Mouse (Mus musculus): ENCODE data around the gene Prkch. TPM values are rescaled to one million over a fixed set of nuclear protein-coding genes. Genes with fewer than 3 reads are reported as not detected.

Gene Prkch
- total and polyA plus RNA-seq, 2 experiments from 2014 or later = 9.9 to 16.2 TPM

GRCm38 (mm10) chr12:73645216-73645615 is 60.6 kb downstream of the Prkch start:
- no peak overlapping the region for H3K4me3 ChIP-seq (ENCODE audit: low read depth, low read length)
- no peaks in the 10 kb centered on the region for H3K36me3 ChIP-seq (ENCODE audit: insufficient read depth, low read length)
- H3K4me2 ChIP-seq (ENCODE audit: low read depth, low read length, poor library complexity, severe bottlenecking) = no peak overlapping the region
- H3K9ac ChIP-seq (replicated peaks; ENCODE audit: low read length, poor library complexity, severe bottlenecking) = no peak overlapping the region
- H3K27ac ChIP-seq (ENCODE audit: low read depth, low read length) = no peak overlapping the region
- no peaks in the 10 kb centered on the region for H3K9me3 ChIP-seq (ENCODE audit: low read length)
- WGBS = 91% methylated on average over 6 of the region's 6 CpGs
- no peak for TF ChIP-seq CTCF (IDR thresholded peaks at IDR 0.05)
- no peak for ATAC-seq (ENCODE audit: low FRiP score)
- no peak for DNase-seq (ENCODE audit: low spot score)
- no peaks in the 10 kb centered on the region for H3K27me3 ChIP-seq (ENCODE audit: insufficient read depth, low read length)
- H3K4me1 ChIP-seq (ENCODE audit: insufficient read depth, low read length) = no peaks in the 10 kb centered on the region

DNA sequence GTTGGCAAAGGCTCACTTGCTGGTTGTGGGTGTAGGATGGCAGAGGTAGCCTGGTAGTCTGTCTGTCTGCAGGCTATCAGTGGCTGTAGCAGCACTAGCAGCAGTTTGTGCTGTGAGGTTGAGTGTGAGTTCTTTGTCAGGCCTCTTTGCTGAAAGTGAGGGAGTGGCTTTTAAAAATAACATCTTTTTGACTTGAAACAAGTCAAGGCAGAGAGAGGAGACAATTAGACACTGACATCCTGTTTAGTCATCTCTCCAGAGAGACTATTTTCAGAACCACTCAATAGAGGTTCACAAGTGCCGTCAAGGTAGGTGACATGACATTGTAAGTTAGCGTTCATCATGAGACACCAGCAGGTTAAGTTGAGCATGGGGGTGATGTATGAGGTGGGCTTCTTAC is 63.1 kb downstream of the Prkch start:
- no peak overlapping the region for H3K4me3 ChIP-seq (ENCODE audit: low read depth, low read length)
- DNase-seq (ENCODE audit: low spot score) (no peak), ATAC-seq (ENCODE audit: low FRiP score) (no peak)
- H3K9ac ChIP-seq (replicated peaks; ENCODE audit: low read length, poor library complexity, severe bottlenecking) = no peak overlapping the region
- WGBS = 90% methylated on average over 2 of the region's 2 CpGs
- no peaks in the 10 kb centered on the region for H3K27me3 ChIP-seq (ENCODE audit: insufficient read depth, low read length)
- no peaks in the 10 kb centered on the region for H3K36me3 ChIP-seq (ENCODE audit: insufficient read depth, low read length)
- H3K4me2 ChIP-seq (ENCODE audit: low read depth, low read length, poor library complexity, severe bottlenecking) = no peak overlapping the region
- no peak for TF ChIP-seq CTCF (IDR thresholded peaks at IDR 0.05)
- no peaks in the 10 kb centered on the region for H3K9me3 ChIP-seq (ENCODE audit: low read length)
- H3K27ac ChIP-seq (ENCODE audit: low read depth, low read length) = no peak overlapping the region
- H3K4me1 ChIP-seq (ENCODE audit: insufficient read depth, low read length) = no peaks in the 10 kb centered on the region

DNA sequence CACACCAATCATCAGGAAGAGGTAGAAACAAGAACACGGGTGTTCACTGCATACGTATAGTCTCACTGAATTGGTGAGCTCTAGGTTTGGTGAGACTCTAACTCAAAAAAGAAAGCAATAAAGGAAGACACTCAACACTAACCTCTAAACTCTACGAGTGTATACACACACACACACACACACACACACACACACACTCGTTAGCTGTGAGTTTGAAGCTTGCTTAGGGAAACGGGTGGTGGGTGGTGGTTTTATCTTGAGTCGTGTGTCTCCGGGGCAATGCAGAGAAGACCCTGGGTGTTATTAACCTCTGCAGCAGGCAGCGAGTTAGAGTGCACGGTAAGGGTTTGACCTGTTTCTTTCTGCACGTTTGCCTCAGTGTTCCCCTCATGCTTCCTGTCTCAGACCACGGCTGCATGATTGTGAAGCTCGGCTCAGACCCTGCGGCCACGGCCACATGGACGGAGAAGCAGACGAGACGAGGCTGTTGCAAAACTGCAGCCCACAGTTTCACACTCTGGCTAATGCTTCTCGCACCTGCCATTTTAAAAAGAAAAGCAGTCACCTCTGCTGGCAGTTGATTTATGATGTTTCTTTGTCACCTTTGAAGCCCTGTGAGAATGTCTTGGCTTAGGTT is 72.1 kb downstream of the Prkch start:
- Histone ChIP-seq H3K4me2 (ENCODE audit: low read depth, low read length, poor library complexity, severe bottlenecking) (no peak overlapping the region), H3K27ac (ENCODE audit: low read depth, low read length) (no peak overlapping the region), H3K9ac (replicated peaks; ENCODE audit: low read length, poor library complexity, severe bottlenecking) (no peak overlapping the region), H3K9me3 (ENCODE audit: low read length) (no peaks in the 10 kb centered on the region), H3K4me3 (ENCODE audit: low read depth, low read length) (no peak overlapping the region), H3K27me3 (ENCODE audit: insufficient read depth, low read length) (no peaks in the 10 kb centered on the region), H3K4me1 (ENCODE audit: insufficient read depth, low read length) (no peaks in the 10 kb centered on the region), H3K36me3 (ENCODE audit: insufficient read depth, low read length) (no peaks in the 10 kb centered on the region)
- ATAC-seq (ENCODE audit: low FRiP score) = no peak
- WGBS = 81% methylated on average over 18 of the region's 18 CpGs
- DNase-seq (ENCODE audit: low spot score) = no peak
- no peak for TF ChIP-seq CTCF (IDR thresholded peaks at IDR 0.05)

GRCm38 (mm10) chr12:73663421-73663820 is 78.8 kb downstream of the Prkch start:
- H3K27me3 ChIP-seq (ENCODE audit: insufficient read depth, low read length) = no peaks in the 10 kb centered on the region
- no peak for TF ChIP-seq CTCF (IDR thresholded peaks at IDR 0.05)
- no peak overlapping the region for H3K4me2 ChIP-seq (ENCODE audit: low read depth, low read length, poor library complexity, severe bottlenecking)
- no peak for DNase-seq (ENCODE audit: low spot score)
- H3K4me1 ChIP-seq (ENCODE audit: insufficient read depth, low read length) = no peaks in the 10 kb centered on the region
- H3K4me3 ChIP-seq (ENCODE audit: low read depth, low read length) = no peak overlapping the region
- ATAC-seq (ENCODE audit: low FRiP score) = no peak
- H3K27ac ChIP-seq (ENCODE audit: low read depth, low read length) = no peak overlapping the region
- no peaks in the 10 kb centered on the region for H3K36me3 ChIP-seq (ENCODE audit: insufficient read depth, low read length)
- no peaks in the 10 kb centered on the region for H3K9me3 ChIP-seq (ENCODE audit: low read length)
- 84% methylated on average over 3 of the region's 3 CpGs for WGBS
- H3K9ac ChIP-seq (replicated peaks; ENCODE audit: low read length, poor library complexity, severe bottlenecking) = no peak overlapping the region

DNA sequence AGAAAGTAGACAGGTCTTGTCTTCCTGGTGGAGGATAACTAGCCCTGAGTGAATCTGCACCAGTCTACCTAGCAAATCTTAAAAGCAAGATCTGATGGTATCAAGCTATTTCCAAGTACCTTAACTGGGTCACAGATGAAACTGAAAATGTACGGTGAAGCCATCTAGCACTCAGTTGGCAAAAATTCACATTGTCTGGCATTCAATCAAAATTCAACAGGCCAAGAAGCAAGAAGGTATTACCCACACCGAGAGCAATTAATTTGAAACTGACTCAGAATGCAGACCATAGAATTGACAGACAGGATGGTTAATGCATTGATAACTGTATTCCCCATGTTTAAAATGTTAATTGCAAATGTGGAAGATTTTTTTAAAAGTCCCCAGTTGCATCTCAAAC is 82.1 kb downstream of the Prkch start:
- WGBS = 78% methylated on average over 2 of the region's 2 CpGs
- Histone ChIP-seq H3K4me1 (ENCODE audit: insufficient read depth, low read length) (no peaks in the 10 kb centered on the region), H3K4me2 (ENCODE audit: low read depth, low read length, poor library complexity, severe bottlenecking) (no peak overlapping the region), H3K27ac (ENCODE audit: low read depth, low read length) (no peak overlapping the region), H3K9ac (replicated peaks; ENCODE audit: low read length, poor library complexity, severe bottlenecking) (no peak overlapping the region), H3K4me3 (ENCODE audit: low read depth, low read length) (no peak overlapping the region), H3K36me3 (ENCODE audit: insufficient read depth, low read length) (no peaks in the 10 kb centered on the region), H3K27me3 (ENCODE audit: insufficient read depth, low read length) (no peaks in the 10 kb centered on the region), H3K9me3 (ENCODE audit: low read length) (no peaks in the 10 kb centered on the region)
- ATAC-seq (ENCODE audit: low FRiP score) (no peak), DNase-seq (ENCODE audit: low spot score) (no peak)
- no peak for TF ChIP-seq CTCF (IDR thresholded peaks at IDR 0.05)

DNA sequence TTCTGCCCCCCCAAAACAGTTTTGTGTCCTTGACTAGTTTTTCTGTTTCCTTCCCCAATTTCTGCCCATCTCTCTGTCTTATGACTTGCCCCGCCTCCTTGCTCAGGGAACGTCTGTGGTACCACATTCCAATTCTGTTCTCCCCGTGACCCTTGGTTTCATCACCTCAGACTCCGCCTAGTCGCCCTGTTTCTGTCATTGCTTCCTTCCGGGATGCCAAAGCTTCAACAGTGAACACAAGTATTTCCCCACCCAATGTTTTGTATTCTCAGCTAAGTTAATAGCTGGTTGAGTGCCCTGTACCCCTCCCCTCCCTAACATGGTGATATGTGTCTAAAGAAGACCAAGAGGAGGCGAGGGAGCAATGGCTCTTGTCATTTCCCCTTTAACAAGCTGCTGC is 83.0 kb downstream of the Prkch start:
- WGBS = 80% methylated on average over 7 of the region's 7 CpGs
- DNase-seq (ENCODE audit: low spot score) (no peak), ATAC-seq (ENCODE audit: low FRiP score) (no peak)
- Histone ChIP-seq H3K36me3 (ENCODE audit: insufficient read depth, low read length) (no peaks in the 10 kb centered on the region), H3K9me3 (ENCODE audit: low read length) (no peaks in the 10 kb centered on the region), H3K27me3 (ENCODE audit: insufficient read depth, low read length) (no peaks in the 10 kb centered on the region), H3K27ac (ENCODE audit: low read depth, low read length) (no peak overlapping the region), H3K4me1 (ENCODE audit: insufficient read depth, low read length) (peaks cover 2% of the 10 kb centered on the region; the same call in 1 of the 2 replicates), H3K4me3 (ENCODE audit: low read depth, low read length) (no peak overlapping the region), H3K4me2 (ENCODE audit: low read depth, low read length, poor library complexity, severe bottlenecking) (no peak overlapping the region), H3K9ac (replicated peaks; ENCODE audit: low read length, poor library complexity, severe bottlenecking) (no peak overlapping the region)
- no peak for TF ChIP-seq CTCF (IDR thresholded peaks at IDR 0.05)

All from midbrain, postnatal 0 days (tissue).